Mouse (Mus musculus): ENCODE measurements around the gene Fbxw28.
"Not testable (repeated sequence)": the region's sequence is repeated elsewhere in the genome, so short reads cannot be mapped to it uniquely, and the experiment has no call there.

The Fbxw28 gene

DNA sequence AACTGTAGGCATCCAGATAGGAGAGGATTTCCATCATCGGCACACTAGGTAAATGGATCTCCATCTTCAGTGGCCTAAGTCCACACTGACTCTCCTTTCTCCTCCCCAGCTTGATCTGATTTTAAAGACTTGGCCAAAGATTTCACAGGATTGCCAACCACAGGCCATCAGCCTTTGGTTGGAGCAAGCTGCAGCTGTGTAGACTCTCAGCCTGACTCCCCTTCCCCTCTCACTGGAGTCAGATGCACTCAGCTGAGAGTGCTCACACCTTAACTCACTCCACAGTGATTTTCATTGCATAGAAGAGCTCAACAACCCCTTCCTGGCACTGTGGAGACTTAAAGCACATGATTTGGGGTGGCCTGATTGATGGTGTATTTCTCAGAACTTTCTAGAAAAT lies at the start of gene Fbxw28:
Gene Fbxw28 (minus strand): TSS at position 101 of the 400 bp plus-strand sequence.
- not testable (repeated sequence) for DNase-seq

DNA sequence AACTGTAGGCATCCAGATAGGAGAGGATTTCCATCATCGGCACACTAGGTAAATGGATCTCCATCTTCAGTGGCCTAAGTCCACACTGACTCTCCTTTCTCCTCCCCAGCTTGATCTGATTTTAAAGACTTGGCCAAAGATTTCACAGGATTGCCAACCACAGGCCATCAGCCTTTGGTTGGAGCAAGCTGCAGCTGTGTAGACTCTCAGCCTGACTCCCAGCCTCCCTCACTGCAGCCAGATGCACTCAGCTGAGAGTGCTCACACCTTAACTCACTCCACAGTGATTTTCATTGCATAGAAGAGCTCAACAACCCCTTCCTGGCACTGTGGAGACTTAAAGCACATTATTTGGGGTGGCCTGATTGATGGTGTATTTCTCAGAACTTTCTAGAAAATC lies 51.9 kb downstream of the Fbxw28 start, which contains the start of gene Fbxw14:
Gene Fbxw14 (minus strand): TSS at position 101 of the 400 bp plus-strand sequence.
- not testable (repeated sequence) for DNase-seq
